Mouse (Mus musculus) neural tube, embryonic 14.5 days (tissue): Measurements from ENCODE around the gene Lgr6. TPM values are rescaled to one million over a fixed set of nuclear protein-coding genes. Genes with fewer than 3 reads are reported as not detected.

Source experiments
- ATAC-seq: fragments of 200-750 bp; cut with Nextera tagmentation; 2 replicates; pipeline ENCODE4 v1.8.0; 2017; ENCODE audit warnings: low read depth, mild to moderate bottlenecking, moderate TSS enrichment, moderate library complexity
- H3K27ac ChIP-seq: fragments of 300-500 bp; sonication (generic); 2 replicates; pipeline ENCODE4 v1.5.1; 2014; ENCODE audit warnings: low read depth, mild to moderate bottlenecking, control low read depth, low read length, moderate library complexity, mixed read lengths
- H3K27me3 ChIP-seq: fragments of 300-500 bp; sonication (generic); 2 replicates; pipeline ENCODE4 v1.6.1; 2014; ENCODE audit warnings: low read length; ENCODE audit not compliant: control insufficient read depth, insufficient read depth
- H3K36me3 ChIP-seq: fragments of 300-500 bp; sonication (generic); 2 replicates; pipeline ENCODE4 v1.6.1; 2014; ENCODE audit warnings: low read length, mixed read lengths; ENCODE audit not compliant: control insufficient read depth, insufficient read depth
- H3K4me1 ChIP-seq: fragments of 300-500 bp; sonication (generic); 2 replicates; pipeline ENCODE4 v1.6.1; 2014; ENCODE audit warnings: low read length; ENCODE audit not compliant: control insufficient read depth, insufficient read depth
- H3K4me2 ChIP-seq: fragments of 300-500 bp; sonication (generic); 2 replicates; pipeline ENCODE4 v1.6.1; 2014; ENCODE audit warnings: mild to moderate bottlenecking, low read depth, low read length, control low read depth
- H3K4me3 ChIP-seq: fragments of 300-500 bp; sonication (generic); 2 replicates; pipeline ENCODE4 v1.5.1; 2014; ENCODE audit warnings: low read depth, low read length, control low read depth, mixed read lengths
- H3K9ac ChIP-seq: fragments of 300-500 bp; sonication (generic); replicated peaks from 2 replicates; pipeline ENCODE4 v1.6.1; 2014; ENCODE audit warnings: low read depth, mild to moderate bottlenecking, control low read depth, low read length, mixed read lengths
- H3K9me3 ChIP-seq: fragments of 300-500 bp; sonication (generic); 2 replicates; pipeline ENCODE4 v1.6.1; 2016; ENCODE audit warnings: low read length; ENCODE audit not compliant: control insufficient read depth
- WGBS: fragments of 180-500 bp; shearing (Covaris S2); extraction: QIAGEN DNeasy Blood & Tissue Kit; methylation state at CpG from one replicate; pipeline ENCODE4 v1.1.7; 2014; 5-methylcytosine and 5-hydroxymethylcytosine counted together
- polyA plus RNA-seq: library from polyadenylated mRNA; unstranded; fragments of >200 nt; fragmentation: Nextera tagmentation; extraction: Ambion mirVana; gene quantifications from 2 replicates; pipeline ENCODE4 v1.2.1, GENCODE M21; 2014

Gene Lgr6
- polyA plus RNA-seq, 1 experiment from 2014 or later, result 1.4 TPM

GRCm38 (mm10) chr1:135054121-135054520 lies 51.0 kb downstream of the Lgr6 start:
- Histone ChIP-seq H3K4me3 (no peak overlapping the region), H3K4me1 (peaks cover 5% of the 10 kb centered on the region)
- ATAC-seq, result no peak

GRCm38 (mm10) chr1:135044439-135044838 lies 60.6 kb downstream of the Lgr6 start:
- 92% methylated on average over 2 of the region's 2 CpGs for WGBS
- Histone ChIP-seq H3K27ac (no peak overlapping the region), H3K27me3 (no peaks in the 10 kb centered on the region), H3K4me3 (no peak overlapping the region), H3K9ac (no peak overlapping the region), H3K36me3 (no peaks in the 10 kb centered on the region), H3K4me1 (no peaks in the 10 kb centered on the region), H3K4me2 (no peak overlapping the region), H3K9me3 (no peaks in the 10 kb centered on the region)
- ATAC-seq, result no peak

More at GRCm38 (mm10) chr1:135054121-135054520, 51.0 kb downstream of the Lgr6 start:
- WGBS, result 85% methylated on average over 5 of the region's 5 CpGs
- no peaks in the 10 kb centered on the region for H3K27me3 ChIP-seq
- no peaks in the 10 kb centered on the region for H3K9me3 ChIP-seq
- no peak overlapping the region for H3K27ac ChIP-seq
- no peaks in the 10 kb centered on the region for H3K36me3 ChIP-seq
- no peak overlapping the region for H3K4me2 ChIP-seq
- no peak overlapping the region for H3K9ac ChIP-seq

GRCm38 (mm10) chr1:135036297-135036696 lies 68.8 kb downstream of the Lgr6 start:
- ATAC-seq, result no peak
- no peaks in the 10 kb centered on the region for H3K27me3 ChIP-seq
- no peak overlapping the region for H3K27ac ChIP-seq
- no peak overlapping the region for H3K4me2 ChIP-seq
- no peaks in the 10 kb centered on the region for H3K36me3 ChIP-seq
- no peaks in the 10 kb centered on the region for H3K4me1 ChIP-seq
- no peak overlapping the region for H3K9ac ChIP-seq
- WGBS, result 88% methylated on average over 5 of the region's 5 CpGs
- H3K4me3 ChIP-seq, result no peak overlapping the region
- no peaks in the 10 kb centered on the region for H3K9me3 ChIP-seq

- no peaks in the 10 kb centered on the region for H3K4me1 ChIP-seq
- H3K9me3 ChIP-seq, result no peaks in the 10 kb centered on the region
- no peaks in the 10 kb centered on the region for H3K27me3 ChIP-seq
- H3K27ac ChIP-seq, result no peak overlapping the region
- H3K4me3 ChIP-seq, result no peak overlapping the region
- H3K36me3 ChIP-seq, result no peaks in the 10 kb centered on the region
- H3K9ac ChIP-seq, result no peak overlapping the region
- ATAC-seq, result no peak
- H3K4me2 ChIP-seq, result no peak overlapping the region
- WGBS, result 50% methylated on average over 8 of the region's 8 CpGs
Observed at GRCm38 (mm10) chr1:135032658-135033057, 72.4 kb downstream of the Lgr6 start.

- no peak for ATAC-seq
- H3K27ac ChIP-seq, result no peak overlapping the region
- H3K9ac ChIP-seq, result no peak overlapping the region
- no peak overlapping the region for H3K4me2 ChIP-seq
- H3K27me3 ChIP-seq, result no peaks in the 10 kb centered on the region
- no peaks in the 10 kb centered on the region for H3K9me3 ChIP-seq
- 89% methylated on average over 2 of the region's 2 CpGs for WGBS
- H3K4me3 ChIP-seq, result no peak overlapping the region
- H3K36me3 ChIP-seq, result no peaks in the 10 kb centered on the region
- H3K4me1 ChIP-seq, result no peaks in the 10 kb centered on the region
Observed at GRCm38 (mm10) chr1:135030121-135030520, 75.0 kb downstream of the Lgr6 start.

- no peak overlapping the region for H3K4me2 ChIP-seq
- no peaks in the 10 kb centered on the region for H3K36me3 ChIP-seq
- 61% methylated on average over 1 of the region's 1 CpGs for WGBS
- H3K27ac ChIP-seq, result no peak overlapping the region
- H3K9me3 ChIP-seq, result no peaks in the 10 kb centered on the region
- no peaks in the 10 kb centered on the region for H3K27me3 ChIP-seq
- no peak overlapping the region for H3K4me3 ChIP-seq
- H3K9ac ChIP-seq, result no peak overlapping the region
- peaks cover 3% of the 10 kb centered on the region for H3K4me1 ChIP-seq
- ATAC-seq, result peak; percentile 44; the same call in 1 of the 2 replicates
Observed at GRCm38 (mm10) chr1:135026275-135026674, 78.8 kb downstream of the Lgr6 start.

GRCm38 (mm10) chr1:135023583-135023982 lies 81.5 kb downstream of the Lgr6 start:
- Histone ChIP-seq H3K27me3 (no peaks in the 10 kb centered on the region), H3K4me3 (no peak overlapping the region), H3K9me3 (no peaks in the 10 kb centered on the region), H3K4me1 (peaks cover 20% of the 10 kb centered on the region), H3K36me3 (no peaks in the 10 kb centered on the region), H3K27ac (no peak overlapping the region), H3K9ac (no peak overlapping the region), H3K4me2 (no peak overlapping the region)
- 60% methylated on average over 1 of the region's 1 CpGs for WGBS
- ATAC-seq, result no peak

- ATAC-seq, result no peak
- H3K27me3 ChIP-seq, result no peaks in the 10 kb centered on the region
- H3K4me2 ChIP-seq, result no peak overlapping the region
- no peak overlapping the region for H3K27ac ChIP-seq
- H3K9me3 ChIP-seq, result no peaks in the 10 kb centered on the region
- H3K36me3 ChIP-seq, result no peaks in the 10 kb centered on the region
- no peak overlapping the region for H3K9ac ChIP-seq
- H3K4me3 ChIP-seq, result no peak overlapping the region
- 78% methylated on average over 5 of the region's 5 CpGs for WGBS
- peaks cover 20% of the 10 kb centered on the region for H3K4me1 ChIP-seq
Observed at GRCm38 (mm10) chr1:135021936-135022335, 83.1 kb downstream of the Lgr6 start.

- H3K4me2 ChIP-seq, result no peak overlapping the region
- peak; percentile 60; the same call in 1 of the 2 replicates for ATAC-seq
- H3K9me3 ChIP-seq, result no peaks in the 10 kb centered on the region
- 6% methylated on average over 5 of the region's 5 CpGs for WGBS
- no peaks in the 10 kb centered on the region for H3K27me3 ChIP-seq
- H3K36me3 ChIP-seq, result no peaks in the 10 kb centered on the region
- no peak overlapping the region for H3K27ac ChIP-seq
- no peak overlapping the region for H3K9ac ChIP-seq
- peaks cover 20% of the 10 kb centered on the region for H3K4me1 ChIP-seq
- H3K4me3 ChIP-seq, result no peak overlapping the region
Observed at GRCm38 (mm10) chr1:135020970-135021369, 84.1 kb downstream of the Lgr6 start.
